Mouse (Mus musculus) liver, adult 2 months (tissue): ENCODE measurements around the gene Irf2.

Experiments used
- CTCF ChIP-seq: fragments of 200-500 bp; IDR thresholded peaks from 2 replicates; pipeline ENCODE4 v1.5.1; 2011; ENCODE audit warnings: low read depth, low read length, control low read depth
- POLR2A ChIP-seq: fragments of 200-500 bp; IDR thresholded peaks from 2 replicates; pipeline ENCODE4 v1.6.1; 2011; ENCODE audit warnings: low read length, control low read depth; ENCODE audit not compliant: insufficient read depth; ENCODE audit errors: extremely low read depth

DNA sequence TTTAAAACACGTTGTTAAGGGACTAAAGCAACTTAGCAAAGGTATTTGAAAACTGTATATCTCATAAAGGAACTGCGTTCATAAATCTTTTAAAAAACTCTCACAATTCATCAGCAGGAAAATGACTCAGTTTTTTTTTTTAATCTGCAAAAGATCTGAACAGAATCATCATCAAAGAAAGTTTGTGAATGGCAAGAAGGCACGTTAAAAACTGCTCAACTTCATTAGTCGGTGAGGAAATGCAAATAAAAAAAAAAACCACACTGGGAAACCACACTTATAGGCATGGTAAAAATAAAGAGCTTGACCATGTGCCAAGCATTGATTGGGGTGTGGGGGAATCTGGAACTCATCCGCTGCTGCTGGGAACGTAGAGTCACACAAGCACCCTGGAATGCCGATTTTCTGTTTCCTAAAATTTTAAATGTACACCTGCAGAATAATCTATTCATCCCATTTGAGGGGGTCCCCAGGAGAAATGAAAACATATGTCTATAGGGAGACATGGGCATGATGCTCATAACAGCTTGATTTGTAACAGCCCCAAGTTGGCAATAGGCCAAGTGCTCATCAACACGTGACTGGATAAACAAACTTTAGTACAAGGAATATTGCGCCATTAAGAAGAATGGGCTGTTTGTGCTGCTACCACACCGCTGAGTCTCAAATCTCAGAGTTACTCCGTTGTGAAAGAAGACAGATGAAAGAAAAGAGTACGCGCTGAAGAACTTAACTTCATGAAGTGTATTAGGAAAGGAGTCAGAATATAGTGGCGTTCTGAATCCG is 43.1 kb upstream of the Irf2 start:
- TF ChIP-seq CTCF = no peak
- TF ChIP-seq POLR2A = no peak
